Mouse (Mus musculus) hematopoietic stem cell, adult 5-6 weeks (primary cell): ENCODE measurements around the gene Rai14. TPM values are rescaled to one million over a fixed set of nuclear protein-coding genes. Genes with fewer than 3 reads are reported as not detected.
A peak's percentile ranks its signal among the peaks of the same experiment; 100 is the strongest.

Source experiments
- ATAC-seq, 2 experiments: fragments of 125-278 bp in 1 of 2; replicated peaks in 1 of 2; 2 replicates each; pipeline ENCODE4 v1.8.0; 2016 to 2017; ENCODE audit warnings: inconsistent platforms in 2 of 2, mild to moderate bottlenecking in 2 of 2, moderate number of reproducible peaks in 2 of 2, low read depth in 1 of 2, moderate TSS enrichment in 1 of 2; ENCODE audit not compliant: low FRiP score in 2 of 2, poor library complexity in 2 of 2, severe bottlenecking in 2 of 2, insufficient read depth in 1 of 2, low TSS enrichment in 1 of 2
- total RNA-seq: library from RNA; stranded (forward); fragments of 172-1452, 232-1000 nt; gene quantifications from 2 replicates; pipeline ENCODE4 v1.2.3, GENCODE M21; 2017

The Rai14 gene
- total RNA-seq, 1 experiment from 2014 or later, result 20.3 TPM

DNA sequence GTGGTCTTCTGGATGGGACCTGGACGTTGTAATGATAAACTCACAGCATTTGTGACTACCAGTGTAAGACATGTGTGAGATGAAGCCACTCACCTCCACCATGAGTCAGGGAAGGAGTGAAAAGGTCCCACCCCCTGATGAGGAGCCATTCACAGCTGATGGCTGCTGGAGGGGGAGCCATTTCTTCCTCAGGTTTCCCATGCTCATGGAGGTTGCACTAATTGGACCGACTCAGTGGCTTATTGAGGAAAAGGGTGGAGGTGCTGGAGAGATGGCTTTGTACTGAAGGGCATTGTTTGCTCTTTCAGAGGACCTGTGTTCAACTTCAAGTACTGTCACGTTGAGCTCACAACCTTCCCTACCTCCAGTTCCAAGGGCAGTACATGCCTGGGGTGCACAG is 10.4 kb upstream of the Rai14 start:
- no peak for ATAC-seq

DNA sequence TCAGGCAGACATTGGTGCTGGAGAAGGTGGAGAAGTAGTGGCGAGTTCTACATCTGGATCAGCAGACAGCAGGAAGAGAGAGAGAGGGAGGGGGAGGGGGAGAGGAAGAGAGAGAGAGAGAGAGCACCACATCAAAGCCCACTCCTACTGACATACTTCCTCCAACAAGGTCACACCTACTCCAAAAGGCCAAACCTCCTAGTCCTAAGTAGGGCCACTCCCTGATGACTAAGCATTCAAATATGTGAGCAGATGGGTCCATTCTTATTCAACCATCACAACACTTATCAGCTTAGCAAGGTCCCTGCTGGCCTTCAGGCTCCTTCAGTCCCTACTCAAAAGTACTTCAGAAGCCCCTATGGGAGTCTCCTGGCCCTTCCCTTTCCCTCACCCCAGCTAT is 9.1 kb upstream of the Rai14 start:
- ATAC-seq, result peak; percentile 46 to 74

DNA sequence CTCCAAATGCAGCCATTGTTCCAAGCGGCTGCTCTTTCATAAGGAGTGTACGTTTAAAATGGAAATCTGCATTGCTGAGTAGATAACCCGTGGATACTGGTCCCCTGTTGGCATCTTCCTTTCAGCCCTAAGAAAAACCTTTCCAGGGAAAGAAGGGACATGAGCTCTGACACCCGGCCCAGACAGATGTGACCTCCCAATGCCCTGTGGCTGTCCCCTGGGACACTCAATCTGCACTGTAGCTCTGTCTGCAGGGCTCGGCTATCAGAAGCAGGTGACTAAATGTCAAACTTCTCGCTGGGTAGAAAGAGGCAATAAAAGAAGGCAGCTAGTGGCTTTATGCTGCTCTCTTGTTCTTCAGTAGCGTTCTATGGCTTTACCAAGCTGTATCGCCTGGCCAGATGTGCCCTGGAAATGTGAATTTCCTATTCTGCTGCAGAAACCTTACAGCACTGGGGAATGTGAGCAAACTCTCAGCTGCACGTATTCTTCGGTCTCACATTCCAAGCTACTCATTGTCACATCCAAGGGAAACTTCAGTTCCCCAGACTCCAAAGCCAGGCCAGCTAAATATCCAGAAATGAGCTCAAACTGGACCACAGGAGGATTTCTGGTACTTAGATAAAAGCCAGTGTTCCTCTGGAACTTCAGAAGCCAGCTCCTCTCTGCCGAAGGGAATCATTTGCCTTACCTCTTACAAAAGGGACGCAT is 8.4 kb upstream of the Rai14 start:
- no peak for ATAC-seq

DNA sequence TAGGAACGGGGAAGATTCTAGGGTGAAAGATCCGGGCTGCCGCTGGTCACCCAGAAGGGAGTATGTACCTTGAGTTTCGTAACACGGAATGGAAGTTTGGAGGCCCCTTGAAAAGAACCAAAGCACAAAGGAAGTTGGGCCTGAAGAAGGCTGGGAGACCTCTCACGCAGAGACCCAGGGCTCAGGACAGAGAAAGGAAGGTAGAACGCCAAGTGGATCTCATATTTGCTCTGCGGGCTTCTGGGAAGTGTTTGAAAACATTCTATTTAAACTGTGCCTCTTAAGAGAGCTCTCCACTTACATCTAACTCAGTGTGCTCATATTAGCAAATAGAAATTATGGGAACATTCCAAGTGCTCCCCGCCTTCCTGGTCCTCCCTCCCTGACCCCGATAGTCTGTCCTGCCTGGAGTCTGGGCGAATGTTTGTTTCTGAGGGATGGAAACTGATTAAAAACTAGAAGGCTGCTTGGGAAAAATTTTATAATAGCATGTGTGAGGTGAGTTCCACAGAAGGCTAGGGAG is 6.9 kb upstream of the Rai14 start:
- ATAC-seq, result no peak

DNA sequence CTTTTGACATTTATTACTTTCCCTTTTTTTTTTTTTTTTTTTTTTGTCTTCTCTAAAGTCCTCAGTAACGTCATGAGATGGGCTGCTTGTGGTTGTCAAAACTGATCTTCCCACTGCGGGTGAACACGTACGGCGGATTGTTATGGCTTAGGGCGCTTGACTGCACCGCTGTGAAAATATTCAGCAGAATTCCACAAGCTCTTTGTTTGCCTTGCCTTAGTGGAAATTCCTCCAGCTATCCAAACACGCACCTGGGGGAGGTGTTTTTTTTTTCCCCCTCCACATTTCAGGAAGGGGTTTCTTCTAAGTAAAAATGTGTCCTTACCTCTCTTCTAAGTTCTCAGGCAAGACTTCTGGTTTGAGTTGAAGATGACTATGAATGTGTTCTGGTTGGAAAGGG is 6.2 kb upstream of the Rai14 start:
- ATAC-seq, result no peak

DNA sequence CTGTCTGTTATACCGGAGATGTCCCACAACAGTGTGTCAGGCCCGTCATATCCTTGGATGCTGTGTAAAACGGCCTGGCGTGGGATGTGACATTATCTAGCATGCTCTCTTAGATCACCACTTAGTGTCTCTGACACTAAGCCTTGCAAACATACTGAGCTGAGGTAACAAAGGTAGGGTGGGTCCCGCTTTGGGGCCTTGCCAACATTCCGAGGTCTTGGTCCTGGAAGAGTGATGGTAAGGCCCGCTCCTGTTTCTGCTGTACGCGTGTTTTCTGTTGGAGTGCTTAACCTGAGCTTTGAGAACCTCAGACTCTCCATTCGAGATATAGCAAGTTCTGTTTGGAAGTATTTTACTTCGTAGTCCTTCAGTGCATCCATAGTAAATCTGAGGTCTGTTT is 5.8 kb upstream of the Rai14 start:
- no peak for ATAC-seq

DNA sequence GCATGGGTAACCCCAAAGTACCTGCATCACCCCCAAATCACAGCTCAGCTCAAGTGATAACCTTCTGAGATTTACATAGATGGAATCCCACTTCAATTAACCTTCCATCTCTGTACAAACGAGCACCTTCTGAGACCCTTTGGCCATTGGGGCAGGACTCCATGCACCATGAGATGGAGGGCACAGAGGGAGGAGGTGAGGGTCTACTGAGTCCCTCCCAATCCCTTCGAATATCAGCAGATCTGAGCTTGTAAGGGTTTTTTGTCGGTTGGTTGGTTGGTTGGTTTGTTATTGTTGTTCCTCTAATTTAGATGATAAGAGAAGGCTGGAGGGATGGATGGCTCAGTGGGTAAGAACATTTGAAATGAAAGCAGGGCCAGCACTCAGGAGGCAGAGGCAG is 5.1 kb upstream of the Rai14 start:
- ATAC-seq, result no peak

DNA sequence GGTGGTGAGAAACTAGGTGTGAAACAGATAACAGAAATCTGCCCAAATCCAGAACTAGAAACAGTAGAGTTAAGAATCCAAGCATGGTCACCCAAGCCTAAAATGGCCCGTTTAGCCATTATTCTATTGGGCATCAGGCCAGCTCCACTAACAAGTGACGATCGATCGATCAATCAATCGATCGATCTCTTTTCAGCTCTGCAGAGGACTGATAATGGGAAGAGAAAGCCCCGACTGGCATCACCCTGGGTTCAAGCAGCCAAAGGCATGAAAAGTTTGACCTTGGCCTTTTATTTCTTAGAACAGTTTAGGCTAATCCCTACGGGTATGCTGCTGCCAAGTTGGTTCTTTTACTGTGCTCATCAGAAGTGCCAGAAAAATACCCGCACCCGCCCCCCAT is 4.3 kb upstream of the Rai14 start:
- ATAC-seq, result no peak

DNA sequence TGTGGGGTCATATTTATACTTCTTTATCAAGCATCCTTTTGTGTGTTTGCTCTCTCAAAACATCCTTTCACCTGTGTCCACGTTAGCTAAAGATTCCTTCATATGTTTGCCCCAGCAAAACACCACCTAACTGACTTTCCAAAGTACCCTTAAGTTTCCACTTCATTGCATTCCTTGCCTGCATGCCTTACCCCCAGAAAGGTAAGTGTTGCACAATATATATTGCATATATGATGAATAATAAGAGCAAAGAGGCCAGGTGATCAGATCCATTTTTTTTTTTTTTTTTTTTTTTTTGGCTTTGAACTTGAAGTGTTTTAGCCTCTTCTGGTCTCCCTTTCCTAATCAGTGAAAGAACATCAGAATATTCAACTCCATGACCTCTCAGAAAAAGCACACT is 2.9 kb upstream of the Rai14 start:
- ATAC-seq, result no peak

DNA sequence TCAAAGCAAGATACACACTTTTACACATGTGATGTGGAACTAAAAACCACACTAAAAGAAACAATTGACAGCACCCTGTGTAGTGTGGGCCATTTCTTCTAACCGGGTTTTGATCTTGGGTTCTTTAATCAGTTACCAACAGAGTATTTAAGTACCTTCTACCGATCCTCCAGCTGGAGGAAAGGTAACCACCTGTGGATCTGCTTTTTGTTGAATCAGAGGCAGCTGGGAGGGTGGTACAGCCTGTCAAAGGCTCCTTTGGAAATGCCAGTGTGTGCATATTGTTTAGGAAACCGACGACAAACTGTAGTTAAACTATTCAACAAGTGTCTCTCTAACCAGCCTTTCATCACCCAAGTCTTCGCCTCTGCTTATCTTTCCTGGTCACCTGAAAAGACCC is 1.5 kb upstream of the Rai14 start:
- no peak for ATAC-seq

DNA sequence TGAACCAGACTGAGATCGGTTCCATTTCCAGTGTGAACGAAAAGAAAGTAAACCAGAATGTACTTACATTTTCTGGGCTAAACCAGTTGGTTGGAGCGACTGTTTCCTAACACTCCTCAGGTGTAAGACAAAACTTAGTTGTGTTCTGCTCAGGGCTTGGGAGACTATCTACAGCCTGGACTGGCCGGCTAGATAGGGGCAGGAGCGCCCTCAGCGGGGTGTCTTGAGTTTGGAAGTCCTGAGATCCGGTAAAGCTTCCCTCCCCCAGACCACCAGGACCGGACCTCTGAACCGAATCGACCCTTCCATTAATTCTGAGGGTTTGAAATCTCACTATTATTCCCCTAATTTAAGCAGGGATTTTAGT is 698 bp upstream of the Rai14 start:
- peak; percentile 17 to 40; a peak in 3 of 4 replicates for ATAC-seq

DNA sequence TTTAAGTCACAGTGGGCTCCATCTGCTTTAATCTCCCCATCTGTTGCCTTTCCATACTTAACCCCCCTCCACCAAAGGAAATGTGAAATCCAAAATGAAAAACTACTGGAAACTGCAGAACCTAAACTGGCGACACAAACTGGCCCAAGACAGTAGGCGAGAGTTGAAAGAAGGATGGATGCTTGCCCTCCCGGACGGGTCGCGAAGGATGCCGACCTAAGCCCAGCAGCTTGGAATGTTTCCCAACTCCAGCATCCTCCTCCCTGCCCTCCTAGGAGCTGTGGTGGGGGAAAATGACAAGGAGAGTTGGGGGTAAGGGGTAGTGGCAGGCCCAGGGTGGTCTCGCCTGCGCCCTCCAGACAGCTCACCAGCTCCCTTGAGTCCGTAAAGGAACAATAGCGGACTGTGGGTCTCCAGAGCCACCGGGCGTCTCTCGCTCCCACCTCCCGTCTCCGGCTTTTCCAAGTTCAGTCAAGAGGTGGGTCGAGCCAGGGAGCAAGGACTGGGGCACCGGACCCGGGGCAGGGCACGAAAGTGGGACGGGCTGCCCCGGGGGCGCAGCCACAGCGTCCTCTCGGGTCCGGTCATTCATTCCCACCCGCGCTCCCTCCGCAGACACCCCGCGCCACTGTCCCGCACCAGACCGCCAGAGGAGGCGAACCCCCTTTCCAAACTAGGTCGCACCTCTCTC is 653 bp downstream of the Rai14 start:
- peak in 1 of 2 experiments; percentile 22; a peak in 1 of 4 replicates for ATAC-seq

DNA sequence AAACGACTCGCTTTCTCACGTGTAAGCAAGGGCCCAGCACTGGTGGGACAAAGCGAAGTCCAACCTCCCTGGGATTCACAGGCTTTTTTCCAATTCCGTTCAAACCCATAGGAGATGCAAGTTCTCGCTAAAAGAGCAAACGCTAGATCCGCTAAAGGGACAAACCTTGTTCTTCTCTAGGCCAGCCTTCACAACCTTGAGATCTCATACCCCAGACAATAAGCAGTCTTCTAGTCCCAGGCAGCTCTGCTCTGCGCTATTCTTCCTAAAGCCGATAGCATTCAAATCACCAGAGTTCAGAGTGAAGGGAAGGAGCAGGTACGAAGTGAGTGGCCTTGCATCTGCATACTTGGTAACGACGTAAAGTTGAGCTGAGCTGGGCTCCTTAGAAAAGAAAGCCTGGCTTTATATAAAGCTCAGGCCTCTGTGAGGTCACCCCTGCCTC is 1.2 kb downstream of the Rai14 start:
- ATAC-seq, result 0 out of 4 replicates have a peak, but pooled peaks of 1 of the 2 experiments have one; percentile 18

DNA sequence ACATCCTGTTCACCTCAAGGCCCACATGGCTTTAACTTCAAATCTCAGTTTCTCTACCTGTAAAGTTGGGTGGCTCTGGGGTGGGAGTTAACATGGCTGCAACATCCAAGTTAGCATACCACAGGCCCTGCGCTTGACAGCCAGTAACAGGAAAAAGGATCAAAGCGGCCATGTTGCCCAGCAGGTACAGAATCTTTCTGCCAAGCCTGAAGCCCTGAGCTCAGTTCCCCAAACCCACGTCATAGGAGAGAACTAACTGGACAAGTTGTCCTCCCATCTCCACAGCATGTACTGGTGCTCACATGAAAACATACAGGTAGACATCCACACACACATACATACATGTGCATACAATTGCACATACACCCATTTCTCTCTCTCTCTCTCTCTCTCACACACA is 2.1 kb downstream of the Rai14 start:
- no peak for ATAC-seq

DNA sequence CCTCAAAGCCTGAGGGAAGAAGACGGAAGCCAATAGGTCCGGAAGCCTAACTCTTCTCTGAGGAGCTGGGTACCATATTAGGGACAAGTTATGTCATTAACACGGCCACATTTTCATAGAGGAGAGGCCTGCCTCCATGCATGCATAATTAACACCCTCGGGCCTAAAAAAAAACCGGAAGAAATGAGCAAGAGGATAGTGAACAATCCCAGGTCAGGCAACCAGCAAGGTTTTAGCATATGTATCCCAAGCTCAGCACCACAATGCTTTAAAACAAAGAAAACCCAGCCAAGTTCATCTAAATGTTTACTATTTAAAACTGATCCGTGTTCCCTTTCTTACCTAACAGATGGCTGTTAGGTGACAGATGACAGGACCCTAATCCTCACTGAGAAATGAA is 3.2 kb downstream of the Rai14 start:
- no peak for ATAC-seq

DNA sequence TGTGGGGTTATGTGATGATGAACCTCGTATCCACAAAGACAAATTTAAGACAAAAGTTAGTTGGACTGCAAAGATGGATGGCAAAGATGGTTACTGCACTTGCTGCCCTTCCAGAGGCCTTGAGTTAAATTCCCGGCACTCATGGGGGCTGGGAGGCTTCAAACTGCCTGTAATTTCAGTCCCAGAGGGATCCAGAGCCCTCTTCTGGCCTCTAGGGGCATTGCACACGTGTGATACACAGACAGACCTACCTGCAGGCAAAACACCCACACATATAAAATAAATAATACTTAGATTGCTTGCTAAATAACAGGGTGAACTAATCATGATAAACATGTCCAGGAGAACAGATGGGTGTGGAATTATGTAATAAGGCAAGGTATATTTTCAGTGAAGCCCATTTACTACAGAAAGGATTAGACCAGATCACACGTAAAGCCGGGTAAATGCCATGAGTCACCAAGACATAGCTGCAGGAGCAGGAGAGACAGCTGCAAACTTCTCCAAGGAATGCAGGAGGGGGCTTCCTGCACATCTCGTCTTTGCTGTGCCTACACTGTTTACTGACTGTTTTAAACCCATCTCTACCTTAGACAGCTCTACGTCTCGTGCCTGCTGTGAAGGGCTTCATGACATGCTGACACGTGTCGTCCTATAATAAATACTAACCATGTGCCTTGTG is 5.7 kb downstream of the Rai14 start:
- no peak for ATAC-seq

DNA sequence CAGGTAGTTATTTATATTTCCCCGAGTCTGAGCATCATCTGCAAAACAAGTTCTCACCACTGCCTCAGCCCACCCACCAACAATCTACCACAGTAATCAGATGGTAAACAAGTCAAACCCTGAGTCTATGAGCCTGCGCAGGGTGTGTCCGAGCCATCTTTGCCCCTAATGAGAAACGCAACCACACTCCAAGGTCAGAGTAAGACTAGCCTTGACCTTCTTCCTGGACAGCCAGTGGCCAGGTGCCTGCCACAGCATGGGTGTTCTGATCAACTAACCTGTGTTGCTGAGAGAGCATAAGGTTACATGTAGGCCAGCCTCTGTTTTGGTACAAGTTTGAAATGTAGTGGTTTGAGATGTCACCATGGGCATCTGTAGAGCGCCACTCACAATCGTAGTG is 7.3 kb downstream of the Rai14 start:
- ATAC-seq, result no peak

DNA sequence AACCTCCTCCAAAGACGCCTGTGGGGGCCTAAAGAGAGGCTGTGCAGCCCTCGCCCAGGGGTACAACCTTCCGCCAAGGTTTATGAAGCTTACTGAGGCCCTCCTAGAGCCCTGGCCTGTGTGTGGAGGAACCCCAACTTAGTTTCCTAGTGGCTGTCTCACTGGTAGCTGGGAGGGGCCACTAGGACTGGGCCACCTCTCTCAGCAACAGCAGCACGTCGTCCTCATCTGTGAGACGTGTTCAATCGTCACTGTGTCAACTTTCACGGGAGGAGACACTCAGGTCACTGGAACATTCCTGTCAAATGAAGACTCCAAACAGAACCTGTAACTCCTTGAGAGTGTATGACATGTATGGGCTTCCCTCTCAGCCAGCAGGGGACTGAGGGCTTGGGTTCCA is 8.0 kb downstream of the Rai14 start:
- no peak for ATAC-seq
